Mouse (Mus musculus) intestine, embryonic 14.5 days (tissue): Measurements from ENCODE around the gene Eva1b. TPM values are rescaled to one million over a fixed set of nuclear protein-coding genes. Genes with fewer than 3 reads are reported as not detected.

ENCODE experiments used
- ATAC-seq: fragments of 200-750 bp; cut with Nextera tagmentation; replicated peaks from 2 replicates; pipeline ENCODE4 v1.8.0; 2017; ENCODE audit warnings: low read depth, moderate number of reproducible peaks, moderate TSS enrichment, moderate library complexity; ENCODE audit not compliant: low FRiP score, low TSS enrichment
- DNase-seq: peaks from one replicate; pipeline ENCODE4 v3.0.0-alpha.2; 2018; ENCODE audit warnings: low spot score
- H3K27ac ChIP-seq: fragments of 300-500 bp; sonication (generic); 2 replicates; pipeline ENCODE4 v1.5.1; 2014; ENCODE audit warnings: low read depth, mild to moderate bottlenecking, control low read depth
- H3K27me3 ChIP-seq: fragments of 300-500 bp; sonication (generic); replicated peaks from 2 replicates; pipeline ENCODE4 v1.6.1; 2014; ENCODE audit warnings: low read length, control low read depth; ENCODE audit not compliant: control insufficient read depth, insufficient read depth
- H3K36me3 ChIP-seq: fragments of 300-500 bp; sonication (generic); 2 replicates; pipeline ENCODE4 v1.6.1; 2014; ENCODE audit warnings: low read length, control low read depth; ENCODE audit not compliant: control insufficient read depth, insufficient read depth
- H3K4me1 ChIP-seq: fragments of 300-500 bp; sonication (generic); replicated peaks from 2 replicates; pipeline ENCODE4 v1.6.1; 2014; ENCODE audit warnings: low read length, control low read depth, mixed read lengths; ENCODE audit not compliant: control insufficient read depth, insufficient read depth
- H3K4me2 ChIP-seq: fragments of 300-500 bp; sonication (generic); 2 replicates; pipeline ENCODE4 v1.6.1; 2014; ENCODE audit warnings: low read length
- H3K4me3 ChIP-seq: fragments of 300-500 bp; sonication (generic); 2 replicates; pipeline ENCODE4 v1.5.1; 2014; ENCODE audit warnings: low read depth, low read length, control low read depth, mixed read lengths
- H3K9ac ChIP-seq: fragments of 300-500 bp; sonication (generic); 2 replicates; pipeline ENCODE4 v1.6.1; 2014; ENCODE audit warnings: mild to moderate bottlenecking, low read length
- H3K9me3 ChIP-seq: fragments of 300-500 bp; sonication (generic); 2 replicates; pipeline ENCODE4 v1.6.1; 2016; ENCODE audit warnings: low read length, control low read depth; ENCODE audit not compliant: control insufficient read depth
- WGBS: fragments of 180-500 bp; shearing (Covaris S2); extraction: QIAGEN DNeasy Blood & Tissue Kit; methylation state at CpG from one replicate; pipeline ENCODE4 v1.1.7; 2014; 5-methylcytosine and 5-hydroxymethylcytosine counted together
- polyA plus RNA-seq: library from polyadenylated mRNA; unstranded; fragments of >200 nt; fragmentation: Nextera tagmentation; extraction: Ambion mirVana; gene quantifications from 2 replicates; pipeline ENCODE4 v1.2.1, GENCODE M21; 2014

Gene Eva1b
- polyA plus RNA-seq, 1 experiment from 2014 or later, result 63.2 TPM

DNA sequence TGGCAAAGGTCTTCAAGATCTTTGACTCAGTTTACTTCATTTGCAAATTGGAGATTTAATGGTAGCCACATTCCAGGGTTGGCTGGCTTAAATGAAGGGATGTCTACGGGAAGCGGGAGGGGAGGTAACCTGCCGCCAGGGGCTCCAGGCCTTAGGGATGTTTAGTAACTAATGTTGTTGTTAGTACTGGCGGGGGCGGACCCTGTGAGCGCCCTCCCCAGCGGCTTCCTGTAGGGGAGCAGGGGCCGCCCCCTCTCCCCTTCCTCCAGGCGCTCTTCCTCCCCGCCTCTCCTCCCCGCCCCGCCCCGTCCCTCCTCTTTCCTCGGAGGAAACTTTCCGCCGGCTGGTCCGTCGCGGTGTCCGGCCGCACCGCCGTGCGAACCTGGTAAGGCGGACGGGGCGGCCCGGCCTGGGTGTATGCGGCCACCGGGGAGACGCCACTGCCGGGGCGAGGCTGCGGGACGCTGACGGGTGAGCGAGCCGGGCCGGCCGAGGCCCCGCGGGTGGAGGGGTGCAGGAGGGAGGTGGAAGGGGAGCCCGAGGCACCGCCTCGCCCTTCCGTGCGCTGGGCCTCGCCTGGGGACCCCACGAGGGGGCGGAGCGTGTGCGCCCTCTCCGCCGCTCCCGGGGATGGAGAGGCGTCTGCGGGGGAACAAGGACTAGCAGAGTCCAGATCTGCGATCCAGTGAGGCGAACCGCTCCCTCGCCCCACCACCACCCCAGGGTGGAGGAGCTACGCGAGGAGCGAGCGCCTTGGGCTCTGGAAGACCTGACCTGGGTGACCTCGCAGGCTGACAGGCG is 817 bp downstream of the Eva1b start:
- Histone ChIP-seq H3K36me3 (peaks cover 16% of the 10 kb centered on the region), H3K4me2 (peak overlapping the region; percentile 91), H3K27me3 (no peaks in the 10 kb centered on the region), H3K9me3 (no peaks in the 10 kb centered on the region), H3K27ac (peak overlapping the region; percentile 90), H3K4me1 (peaks cover 33% of the 10 kb centered on the region), H3K4me3 (peak overlapping the region; percentile 54), H3K9ac (peak overlapping the region; percentile 59)
- WGBS, result under 1% methylated on average over 59 of the region's 67 CpGs
- peak; percentile 80 for DNase-seq
- peak; percentile 77 for ATAC-seq

DNA sequence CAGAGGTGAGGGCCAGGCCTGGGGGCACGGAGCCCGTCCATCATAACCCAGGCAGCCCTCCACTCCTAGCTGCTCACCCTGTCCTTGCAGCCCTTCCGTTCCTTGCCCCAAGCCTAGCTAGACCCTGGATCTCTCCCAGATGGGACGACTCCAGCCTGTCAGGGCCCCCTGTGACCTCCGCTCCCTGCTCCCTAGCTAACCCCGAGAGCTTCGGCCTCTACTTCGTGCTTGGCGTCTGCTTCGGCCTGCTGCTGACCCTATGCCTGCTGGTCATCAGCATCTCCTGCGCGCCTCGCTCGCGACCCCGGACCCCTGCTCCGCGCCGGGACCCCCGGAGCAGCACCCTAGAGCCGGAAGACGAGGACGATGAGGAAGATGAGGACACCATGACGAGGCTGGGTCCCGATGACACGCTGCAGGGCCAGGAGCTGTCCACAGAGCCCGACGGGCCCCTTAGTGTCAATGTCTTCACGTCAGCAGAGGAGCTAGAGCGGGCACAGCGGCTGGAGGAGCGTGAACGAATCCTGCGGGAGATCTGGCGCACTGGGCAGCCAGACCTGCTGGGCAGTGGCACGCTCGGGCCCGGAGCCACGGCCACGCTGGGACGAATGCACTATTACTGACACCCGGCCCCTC is 1.6 kb downstream of the Eva1b start:
- Histone ChIP-seq H3K9ac (peak overlapping the region; percentile 59), H3K4me3 (peak overlapping the region; percentile 54), H3K27ac (peak overlapping the region; percentile 90), H3K4me2 (peak overlapping the region; percentile 91), H3K36me3 (peaks cover 16% of the 10 kb centered on the region), H3K4me1 (peaks cover 33% of the 10 kb centered on the region), H3K27me3 (no peaks in the 10 kb centered on the region), H3K9me3 (no peaks in the 10 kb centered on the region)
- ATAC-seq, result no peak
- 20% methylated on average over 42 of the region's 42 CpGs for WGBS
- DNase-seq, result no peak

DNA sequence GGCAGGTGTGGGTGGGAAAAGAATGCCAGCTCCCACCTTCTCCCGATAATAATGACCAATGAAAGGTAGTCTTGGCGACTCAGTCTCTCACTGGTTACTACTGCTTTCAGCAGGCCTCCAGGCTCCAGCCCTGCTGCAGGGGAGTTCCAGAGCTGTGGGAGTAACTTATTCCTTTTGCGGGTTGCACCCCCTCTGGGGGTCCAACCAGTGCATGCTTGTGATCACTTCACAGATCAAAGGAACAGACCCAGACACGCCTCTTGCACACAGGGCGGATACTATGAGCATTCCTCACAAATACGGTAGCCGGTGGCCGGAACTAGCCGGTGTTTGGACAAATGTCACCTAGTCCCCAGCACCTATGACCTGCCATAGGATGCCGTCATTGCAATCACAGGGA is 2.3 kb downstream of the Eva1b start:
- 45% methylated on average over 10 of the region's 10 CpGs for WGBS
- peaks cover 33% of the 10 kb centered on the region for H3K4me1 ChIP-seq
- no peaks in the 10 kb centered on the region for H3K9me3 ChIP-seq
- peak overlapping the region; percentile 54 for H3K4me3 ChIP-seq
- H3K9ac ChIP-seq, result peak overlapping the region; percentile 59
- H3K36me3 ChIP-seq, result peaks cover 16% of the 10 kb centered on the region
- peak overlapping the region; percentile 91 for H3K4me2 ChIP-seq
- peak overlapping the region; percentile 90 for H3K27ac ChIP-seq
- DNase-seq, result peak; percentile 63
- no peaks in the 10 kb centered on the region for H3K27me3 ChIP-seq
- no peak for ATAC-seq

DNA sequence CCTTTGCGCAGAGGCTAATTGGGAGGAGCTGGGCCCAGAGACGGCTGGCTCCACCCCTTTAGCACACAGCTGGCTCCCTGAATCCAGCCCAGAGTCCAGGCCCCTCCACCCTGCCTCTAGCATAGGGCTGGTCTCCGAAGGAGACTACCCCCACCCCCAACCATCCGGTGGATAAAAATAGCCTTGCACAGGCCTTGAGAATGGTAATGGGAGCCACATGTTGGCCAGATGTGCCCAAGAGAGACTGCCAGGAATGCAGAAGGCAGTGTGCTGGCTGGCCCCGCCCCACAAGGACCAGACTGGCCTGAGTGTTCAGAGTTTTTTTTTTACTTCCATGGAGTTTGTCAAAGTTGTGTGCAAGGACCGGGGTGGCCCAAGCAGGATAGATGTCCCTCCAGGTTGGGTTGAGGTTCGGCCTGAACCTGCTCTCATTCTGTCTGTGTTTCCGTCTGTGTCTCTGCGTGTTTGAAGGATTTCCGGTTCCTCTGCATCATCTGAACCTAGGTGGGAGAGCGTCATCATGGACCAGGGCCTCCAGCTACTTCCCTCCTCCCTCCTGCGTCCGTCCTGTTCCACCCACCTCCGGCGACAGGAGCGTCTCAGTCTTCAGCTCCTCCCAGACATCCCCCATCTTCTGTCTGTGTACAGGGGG is 2.9 kb downstream of the Eva1b start:
- peak overlapping the region; percentile 20; the same call in 1 of the 2 replicates for H3K9ac ChIP-seq
- WGBS, result 27% methylated on average over 16 of the region's 16 CpGs

DNA sequence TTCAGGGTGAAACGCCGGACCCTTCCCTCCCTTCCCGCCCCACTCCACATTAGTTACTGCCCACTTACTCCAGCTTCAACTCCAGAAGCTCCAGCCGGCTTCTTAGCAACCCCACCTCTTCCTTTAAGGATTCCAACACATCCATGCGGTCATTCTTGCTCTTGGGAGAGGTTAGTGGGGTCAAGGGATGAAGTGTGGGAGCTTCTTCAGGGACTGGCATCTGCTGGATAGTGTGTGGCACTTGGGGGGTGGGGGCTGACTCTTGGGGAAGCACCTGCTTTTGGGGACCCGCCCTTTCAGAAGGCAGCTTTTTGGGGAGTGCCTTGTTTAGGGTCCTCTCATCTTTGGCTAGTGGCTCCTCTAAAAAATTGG is 3.4 kb downstream of the Eva1b start:
- H3K27me3 ChIP-seq, result no peaks in the 10 kb centered on the region
- peak overlapping the region; percentile 91 for H3K4me2 ChIP-seq
- H3K4me1 ChIP-seq, result peaks cover 40% of the 10 kb centered on the region
- peaks cover 16% of the 10 kb centered on the region for H3K36me3 ChIP-seq
- 41% methylated on average over 6 of the region's 6 CpGs for WGBS
- no peaks in the 10 kb centered on the region for H3K9me3 ChIP-seq
- ATAC-seq, result no peak
- H3K4me3 ChIP-seq, result peak overlapping the region; percentile 54
- peak overlapping the region; percentile 20; the same call in 1 of the 2 replicates for H3K9ac ChIP-seq
- no peak for DNase-seq
- H3K27ac ChIP-seq, result peak overlapping the region; percentile 90

More for the DNA sequence above, 2.9 kb downstream of the Eva1b start:
- DNase-seq (peak; percentile 79), ATAC-seq (peak; percentile 25)
- H3K9me3 ChIP-seq, result no peaks in the 10 kb centered on the region
- H3K36me3 ChIP-seq, result peaks cover 16% of the 10 kb centered on the region
- H3K4me3 ChIP-seq, result peak overlapping the region; percentile 54
- H3K27me3 ChIP-seq, result no peaks in the 10 kb centered on the region
- H3K4me1 ChIP-seq, result peaks cover 35% of the 10 kb centered on the region
- H3K27ac ChIP-seq, result peak overlapping the region; percentile 90
- peak overlapping the region; percentile 91 for H3K4me2 ChIP-seq

DNA sequence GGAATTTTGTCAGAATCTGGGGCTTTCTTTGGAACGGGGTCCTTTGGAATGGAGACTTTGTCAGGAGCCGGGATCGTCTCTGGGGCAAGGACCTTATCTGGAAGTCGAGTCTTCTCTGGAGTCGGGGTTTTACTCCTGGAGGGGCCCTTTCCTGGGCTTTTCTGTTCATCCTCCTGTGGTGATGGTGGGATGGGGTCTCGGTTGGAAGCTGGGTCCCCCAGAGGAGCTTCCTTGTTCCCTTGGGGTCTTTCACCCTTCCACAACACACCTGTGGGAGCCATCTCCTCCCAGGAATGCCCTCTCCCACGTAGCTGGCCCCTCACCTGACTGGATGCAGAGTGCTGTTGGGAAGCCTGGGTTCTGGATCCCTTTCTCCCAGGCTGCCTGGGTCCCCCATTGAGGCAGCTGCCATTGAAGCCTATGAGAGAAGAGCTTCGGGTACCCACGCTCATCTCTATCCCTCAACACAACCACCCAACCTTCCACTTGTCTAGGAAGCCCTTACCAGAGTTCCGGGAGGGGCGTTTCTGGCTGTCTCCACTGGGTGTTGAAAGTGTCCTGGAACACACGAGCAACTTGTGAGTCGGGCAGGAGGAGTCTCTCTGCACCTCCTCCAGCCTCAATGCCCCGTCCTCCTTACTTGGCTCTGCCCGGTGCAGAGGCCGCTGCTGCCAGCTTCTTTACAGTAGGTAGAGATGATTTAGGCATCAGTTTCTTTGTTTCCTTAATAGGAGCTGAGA is 4.3 kb downstream of the Eva1b start:
- Histone ChIP-seq H3K27me3 (no peaks in the 10 kb centered on the region), H3K9me3 (no peaks in the 10 kb centered on the region), H3K4me1 (peaks cover 46% of the 10 kb centered on the region), H3K4me2 (no peak overlapping the region), H3K27ac (no peak overlapping the region), H3K9ac (no peak overlapping the region), H3K4me3 (no peak overlapping the region), H3K36me3 (peaks cover 16% of the 10 kb centered on the region)
- ATAC-seq (no peak), DNase-seq (no peak)
- WGBS, result 88% methylated on average over 16 of the region's 16 CpGs

DNA sequence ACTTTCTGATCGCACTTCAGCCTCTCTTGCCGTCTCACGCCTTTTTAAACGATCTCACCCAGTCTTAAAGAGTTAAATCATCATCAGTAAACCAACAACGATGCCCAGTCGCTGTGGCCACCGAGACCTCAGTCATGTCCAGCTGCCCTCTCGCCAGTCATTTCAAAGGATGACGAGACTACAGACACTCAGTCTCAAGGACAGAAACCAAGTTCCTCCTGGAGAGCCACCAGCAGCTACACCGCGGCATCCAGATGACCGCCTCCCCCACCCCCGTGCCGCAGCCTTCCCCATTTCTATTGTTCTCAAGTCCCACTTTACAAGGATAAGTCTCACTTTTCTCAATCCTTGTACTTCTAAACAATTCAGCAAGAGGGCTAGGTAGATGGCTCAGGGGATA is 5.3 kb downstream of the Eva1b start:
- Histone ChIP-seq H3K4me1 (peaks cover 38% of the 10 kb centered on the region), H3K4me3 (no peak overlapping the region), H3K36me3 (peaks cover 16% of the 10 kb centered on the region), H3K27ac (no peak overlapping the region), H3K4me2 (no peak overlapping the region), H3K27me3 (no peaks in the 10 kb centered on the region), H3K9me3 (no peaks in the 10 kb centered on the region), H3K9ac (no peak overlapping the region)
- WGBS, result 64% methylated on average over 14 of the region's 14 CpGs
- ATAC-seq, result no peak
- DNase-seq, result no peak

DNA sequence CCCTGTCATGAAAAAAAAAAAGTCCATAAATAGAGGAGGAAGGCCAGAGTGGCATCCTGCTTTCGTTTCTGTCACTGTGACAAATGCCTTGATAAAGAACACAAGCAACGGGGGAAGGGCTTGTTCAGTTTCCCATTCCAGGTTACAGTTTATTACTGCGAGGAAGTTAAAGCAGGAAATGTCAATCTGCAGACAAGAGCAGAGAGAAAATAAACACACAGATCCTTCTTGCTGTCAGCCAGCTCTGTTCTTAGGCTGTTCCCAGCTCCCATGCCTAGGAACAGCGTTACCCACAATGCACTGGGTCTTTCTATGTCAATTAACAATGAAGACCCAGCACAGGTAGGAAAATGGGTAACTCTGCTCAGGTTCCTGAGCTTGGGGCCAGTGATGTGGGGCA is 7.6 kb downstream of the Eva1b start:
- WGBS, result 18% methylated on average over 4 of the region's 4 CpGs
- H3K4me3 ChIP-seq, result no peak overlapping the region
- H3K9me3 ChIP-seq, result no peaks in the 10 kb centered on the region
- H3K27me3 ChIP-seq, result no peaks in the 10 kb centered on the region
- no peak overlapping the region for H3K9ac ChIP-seq
- no peak overlapping the region for H3K4me2 ChIP-seq
- peaks cover 25% of the 10 kb centered on the region for H3K4me1 ChIP-seq
- peaks cover 9% of the 10 kb centered on the region for H3K36me3 ChIP-seq
- peak overlapping the region; percentile 77 for H3K27ac ChIP-seq
- DNase-seq, result no peak
- no peak for ATAC-seq
